Mouse (Mus musculus): ENCODE results near the gene Elf1. TPM values are rescaled to one million over a fixed set of nuclear protein-coding genes. Genes with fewer than 3 reads are reported as not detected.

Elf1 gene
- polyA plus RNA-seq, 1 experiment, result 3.9 TPM

- Histone ChIP-seq H3K4me1 (peaks cover 42% of the 10 kb centered on the region), H3K9me3 (no peaks in the 10 kb centered on the region), H3K4me3 (replicated peaks) (peak overlapping the region; percentile 95), H3K36me3 (replicated peaks; ENCODE audit: low read length) (peaks cover 48% of the 10 kb centered on the region), H3K27me3 (replicated peaks) (no peaks in the 10 kb centered on the region)
- TF ChIP-seq FLI1 (IDR thresholded peaks at IDR 0.05; ENCODE audit: low read length) (no peak), GATA1 (IDR thresholded peaks at IDR 0.05; ENCODE audit: borderline replicate concordance, low read length) (no peak)
Observed at GRCm38 (mm10) chr14:79586499-79587138, 105.6 kb downstream of the Elf1 start.

GRCm38 (mm10) chr14:79587139-79587851 lies 106.3 kb downstream of the Elf1 start, which contains the start of gene Sugt1:
Gene Sugt1, plus strand, starts transcription at chr14:79587691.
- Histone ChIP-seq H3K36me3 (replicated peaks; ENCODE audit: low read length) (peaks cover 44% of the 10 kb centered on the region), H3K9me3 (no peaks in the 10 kb centered on the region), H3K27me3 (replicated peaks) (no peaks in the 10 kb centered on the region), H3K4me1 (peaks cover 43% of the 10 kb centered on the region), H3K4me3 (replicated peaks) (peak within 1 kb of the TSS; percentile 95)
- TF ChIP-seq GATA1 (IDR thresholded peaks at IDR 0.05; ENCODE audit: borderline replicate concordance, low read length) (no peak), FLI1 (IDR thresholded peaks at IDR 0.05; ENCODE audit: low read length) (peak; percentile 70)

GRCm38 (mm10) chr14:79587852-79588229 lies 106.8 kb downstream of the Elf1 start:
- Histone ChIP-seq H3K9me3 (no peaks in the 10 kb centered on the region), H3K36me3 (replicated peaks; ENCODE audit: low read length) (peaks cover 43% of the 10 kb centered on the region), H3K4me3 (replicated peaks) (peak overlapping the region; percentile 95), H3K27me3 (replicated peaks) (no peaks in the 10 kb centered on the region), H3K4me1 (peaks cover 48% of the 10 kb centered on the region)
- TF ChIP-seq GATA1 (IDR thresholded peaks at IDR 0.05; ENCODE audit: borderline replicate concordance, low read length) (no peak), FLI1 (IDR thresholded peaks at IDR 0.05; ENCODE audit: low read length) (no peak)

- TF ChIP-seq FLI1 (IDR thresholded peaks at IDR 0.05; ENCODE audit: low read length) (no peak), GATA1 (IDR thresholded peaks at IDR 0.05; ENCODE audit: borderline replicate concordance, low read length) (no peak)
- H3K27me3 ChIP-seq (replicated peaks), result no peaks in the 10 kb centered on the region
- H3K4me1 ChIP-seq, result peaks cover 48% of the 10 kb centered on the region
- peaks cover 36% of the 10 kb centered on the region for H3K36me3 ChIP-seq (replicated peaks; ENCODE audit: low read length)
- H3K4me3 ChIP-seq (replicated peaks), result peak overlapping the region; percentile 95
- no peaks in the 10 kb centered on the region for H3K9me3 ChIP-seq
Observed at GRCm38 (mm10) chr14:79588534-79588951, 107.5 kb downstream of the Elf1 start.

GRCm38 (mm10) chr14:79589401-79589800 lies 108.4 kb downstream of the Elf1 start:
- TF ChIP-seq GATA1 (IDR thresholded peaks at IDR 0.05; ENCODE audit: borderline replicate concordance, low read length) (no peak), FLI1 (IDR thresholded peaks at IDR 0.05; ENCODE audit: low read length) (no peak)
- Histone ChIP-seq H3K4me1 (peaks cover 55% of the 10 kb centered on the region), H3K9me3 (no peaks in the 10 kb centered on the region), H3K27me3 (replicated peaks) (no peaks in the 10 kb centered on the region), H3K4me3 (replicated peaks) (no peak overlapping the region), H3K36me3 (replicated peaks; ENCODE audit: low read length) (peaks cover 39% of the 10 kb centered on the region)

- TF ChIP-seq FLI1 (IDR thresholded peaks at IDR 0.05; ENCODE audit: low read length) (no peak), GATA1 (IDR thresholded peaks at IDR 0.05; ENCODE audit: borderline replicate concordance, low read length) (no peak)
- H3K27me3 ChIP-seq (replicated peaks), result no peaks in the 10 kb centered on the region
- H3K9me3 ChIP-seq, result no peaks in the 10 kb centered on the region
- H3K4me3 ChIP-seq (replicated peaks), result no peak overlapping the region
- peaks cover 54% of the 10 kb centered on the region for H3K4me1 ChIP-seq
- H3K36me3 ChIP-seq (replicated peaks; ENCODE audit: low read length), result peaks cover 50% of the 10 kb centered on the region
Observed at GRCm38 (mm10) chr14:79590916-79591315, 109.9 kb downstream of the Elf1 start.

GRCm38 (mm10) chr14:79591611-79592010 lies 110.6 kb downstream of the Elf1 start:
- TF ChIP-seq GATA1 (IDR thresholded peaks at IDR 0.05; ENCODE audit: borderline replicate concordance, low read length) (no peak), FLI1 (IDR thresholded peaks at IDR 0.05; ENCODE audit: low read length) (no peak)
- Histone ChIP-seq H3K9me3 (no peaks in the 10 kb centered on the region), H3K27me3 (replicated peaks) (no peaks in the 10 kb centered on the region), H3K36me3 (replicated peaks; ENCODE audit: low read length) (peaks cover 57% of the 10 kb centered on the region), H3K4me3 (replicated peaks) (no peak overlapping the region), H3K4me1 (peaks cover 47% of the 10 kb centered on the region)

GRCm38 (mm10) chr14:79594069-79594468 lies 113.1 kb downstream of the Elf1 start:
- H3K4me3 ChIP-seq (replicated peaks), result no peak overlapping the region
- TF ChIP-seq GATA1 (IDR thresholded peaks at IDR 0.05; ENCODE audit: borderline replicate concordance, low read length) (no peak), FLI1 (IDR thresholded peaks at IDR 0.05; ENCODE audit: low read length) (no peak)
- H3K4me1 ChIP-seq, result peaks cover 32% of the 10 kb centered on the region
- no peaks in the 10 kb centered on the region for H3K9me3 ChIP-seq
- H3K36me3 ChIP-seq (replicated peaks; ENCODE audit: low read length), result peaks cover 81% of the 10 kb centered on the region
- no peaks in the 10 kb centered on the region for H3K27me3 ChIP-seq (replicated peaks)

- H3K27me3 ChIP-seq (replicated peaks), result no peaks in the 10 kb centered on the region
- peaks cover 18% of the 10 kb centered on the region for H3K4me1 ChIP-seq
- TF ChIP-seq GATA1 (IDR thresholded peaks at IDR 0.05; ENCODE audit: borderline replicate concordance, low read length) (no peak), FLI1 (IDR thresholded peaks at IDR 0.05; ENCODE audit: low read length) (no peak)
- H3K4me3 ChIP-seq (replicated peaks), result no peak overlapping the region
- H3K36me3 ChIP-seq (replicated peaks; ENCODE audit: low read length), result peaks cover 86% of the 10 kb centered on the region
- H3K9me3 ChIP-seq, result no peaks in the 10 kb centered on the region
Observed at GRCm38 (mm10) chr14:79596602-79597001, 115.6 kb downstream of the Elf1 start.

- TF ChIP-seq GATA1 (IDR thresholded peaks at IDR 0.05; ENCODE audit: borderline replicate concordance, low read length) (no peak), FLI1 (IDR thresholded peaks at IDR 0.05; ENCODE audit: low read length) (no peak)
- peaks cover 95% of the 10 kb centered on the region for H3K36me3 ChIP-seq (replicated peaks; ENCODE audit: low read length)
- no peak overlapping the region for H3K4me3 ChIP-seq (replicated peaks)
Observed at GRCm38 (mm10) chr14:79605881-79606280, 124.9 kb downstream of the Elf1 start.

More at GRCm38 (mm10) chr14:79605881-79606280, 124.9 kb downstream of the Elf1 start:
- peaks cover 6% of the 10 kb centered on the region for H3K4me1 ChIP-seq
- H3K9me3 ChIP-seq, result no peaks in the 10 kb centered on the region
- no peaks in the 10 kb centered on the region for H3K27me3 ChIP-seq (replicated peaks)

Data from megakaryocyte, embryonic 14.5 days (primary cell).